Mouse (Mus musculus) T-cell, adult 2 months (primary cell): ENCODE measurements at regions not wholly inside any gene's neighbourhood (a gene's known extent, or its start where the extent isn't known, plus 50 kb on each side); places are given as distances from the start of the nearest gene placed in this dataset.

ENCODE experiments used
- DNase-seq: peaks from one replicate; pipeline ENCODE4 v3.0.0; 2022; ENCODE audit warnings: low spot score

DNA sequence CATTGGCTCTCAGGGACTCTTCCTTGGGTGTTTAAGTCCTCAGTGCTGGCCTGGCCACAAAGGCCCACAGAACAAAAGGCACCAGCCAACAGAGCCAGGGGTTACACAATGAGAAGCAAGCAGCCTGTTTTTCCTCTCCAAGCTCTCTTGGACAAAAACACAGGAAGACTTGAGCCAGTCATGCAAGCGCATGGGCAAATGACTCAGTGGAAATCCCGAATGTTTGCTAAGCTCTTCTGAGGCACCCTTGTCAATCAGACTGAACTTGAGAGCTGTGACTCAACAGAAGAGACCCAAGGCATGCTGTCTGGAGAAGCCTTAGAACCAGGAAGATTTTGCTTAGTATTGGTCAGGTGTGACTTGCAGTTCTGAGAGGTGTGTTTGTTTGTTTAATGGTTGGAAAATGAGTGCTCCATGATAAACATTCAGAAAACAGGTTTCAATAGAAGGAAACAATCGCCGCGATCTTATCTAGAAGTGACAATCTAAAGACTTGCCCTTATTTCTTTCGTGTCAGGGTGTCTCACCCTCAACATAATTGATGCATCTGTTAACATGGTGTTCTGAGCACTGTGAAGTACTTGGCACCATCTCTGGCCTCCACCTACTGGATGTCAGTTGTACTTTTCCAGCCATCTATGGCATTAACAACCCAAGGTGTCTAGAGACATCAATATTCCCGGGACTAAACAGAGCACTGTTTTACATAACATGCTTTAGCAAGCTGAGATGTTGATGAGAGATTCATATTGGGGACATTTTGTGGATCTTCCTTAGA is 124.0 kb upstream of the Tmc1 start:
- no peak for DNase-seq

DNA sequence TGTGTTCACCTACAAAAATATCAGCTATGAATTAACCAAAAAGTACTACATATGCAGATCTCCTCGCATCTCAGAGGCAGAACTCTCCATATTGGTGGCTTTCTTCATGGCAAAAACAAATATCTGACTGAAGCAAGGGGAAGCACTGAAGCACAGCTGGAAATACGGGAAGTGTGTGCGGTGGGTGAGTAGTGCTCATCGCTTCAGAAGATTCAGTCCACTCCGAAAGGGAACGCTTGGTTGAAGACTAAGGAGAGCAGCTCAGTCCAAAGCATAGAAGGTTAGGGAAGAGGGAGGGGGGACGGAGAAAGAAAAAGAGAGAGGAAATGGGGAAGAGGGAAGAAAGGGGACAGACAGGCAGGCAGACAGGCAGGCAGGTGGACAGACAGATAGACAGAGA is 114.4 kb upstream of the Tmc1 start:
- no peak for DNase-seq

DNA sequence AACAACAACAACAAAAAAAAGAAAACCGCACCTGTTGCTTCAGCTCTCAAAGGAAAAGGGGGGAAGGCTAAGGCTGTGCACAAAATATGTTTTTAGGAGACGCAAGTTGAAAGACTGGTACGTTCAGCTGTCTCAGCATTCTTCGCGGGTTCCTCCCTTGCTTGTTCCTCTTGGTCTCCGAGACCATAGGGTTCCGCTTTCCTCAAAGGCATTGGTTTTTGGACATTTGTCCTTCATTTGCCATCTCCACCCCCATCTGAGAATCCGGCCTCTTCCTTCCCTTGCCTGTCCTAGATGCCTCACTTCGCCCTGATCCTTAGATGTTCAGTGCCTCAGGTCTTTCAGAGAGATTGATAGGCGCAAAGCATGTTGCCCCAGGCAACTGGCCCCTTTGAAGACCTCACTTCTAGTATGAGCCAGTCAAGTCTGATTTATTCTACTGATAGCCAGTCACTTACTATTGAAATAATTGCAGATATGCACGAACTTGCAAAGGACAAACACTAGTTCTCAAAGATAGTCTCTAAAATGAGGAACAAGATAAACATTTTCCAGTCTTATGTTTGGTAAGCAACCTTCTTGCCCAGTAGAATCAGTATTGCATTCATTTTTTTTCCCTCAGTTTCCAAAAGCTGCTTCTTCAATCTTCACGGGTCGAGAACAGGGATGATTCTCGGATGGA is 112.6 kb upstream of the Tmc1 start:
- DNase-seq = no peak

DNA sequence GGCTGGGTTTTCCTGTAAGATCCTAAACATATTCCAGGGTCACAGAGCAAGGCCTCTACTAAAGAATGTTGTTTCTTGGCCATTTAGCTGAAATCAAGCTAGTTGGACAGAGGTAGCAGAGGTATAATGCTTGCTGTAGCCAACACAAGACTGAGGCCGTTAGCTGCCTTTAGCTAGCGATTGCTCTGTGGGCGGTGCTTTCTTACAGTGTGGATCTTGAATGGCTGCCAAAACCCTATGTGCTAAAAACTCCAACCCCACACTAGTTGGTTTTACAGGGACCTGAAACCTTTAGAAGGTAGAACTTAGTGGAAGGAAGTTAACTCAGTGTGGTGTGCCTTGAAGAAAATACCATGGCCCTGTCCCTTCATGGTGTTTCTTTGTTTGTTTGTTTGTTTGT is 110.9 kb upstream of the Tmc1 start:
- DNase-seq = no peak

DNA sequence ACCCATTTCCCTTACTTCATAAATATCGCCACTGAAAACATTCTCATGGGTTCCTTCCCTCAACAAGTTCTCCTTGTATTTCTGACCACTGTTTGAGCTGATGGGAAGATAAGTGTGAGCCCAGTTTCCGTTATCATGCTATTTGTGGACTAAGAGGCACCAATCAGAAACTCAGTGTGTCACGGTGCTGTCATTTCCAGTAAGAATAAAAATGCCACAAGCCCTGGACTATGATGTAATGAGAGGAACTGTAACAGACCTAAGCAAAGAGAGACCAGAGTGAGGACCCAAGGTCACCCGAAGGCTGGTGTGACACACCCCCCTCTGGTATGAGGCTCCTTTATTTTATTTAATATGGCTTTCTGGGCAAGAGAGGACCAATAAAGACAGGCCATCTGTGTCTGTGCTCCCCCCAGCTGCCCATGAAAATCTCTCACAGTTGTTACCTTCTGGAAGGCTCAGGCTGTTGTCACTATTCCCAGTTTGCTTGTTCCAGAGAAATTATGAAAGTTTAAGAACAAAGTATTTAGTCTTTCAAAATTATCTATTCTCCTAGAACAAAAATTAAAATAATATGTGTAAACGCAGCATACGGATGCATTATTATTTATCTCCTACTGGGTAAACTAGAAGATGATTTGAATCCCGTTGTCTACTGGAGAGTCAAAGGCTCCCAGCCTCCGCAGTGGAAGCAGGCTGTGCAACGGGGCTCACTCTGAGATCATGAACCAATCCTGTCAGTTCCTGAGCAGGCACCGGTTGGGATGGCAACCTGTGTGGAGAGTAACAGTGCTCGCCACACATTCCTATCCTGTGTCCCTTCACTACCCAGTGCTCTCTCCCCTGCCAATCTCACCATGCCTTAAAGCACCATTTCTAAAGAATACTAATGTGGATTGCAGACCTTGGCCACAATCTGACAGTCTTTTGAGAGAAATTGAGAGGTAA is 99.9 kb upstream of the Tmc1 start:
- DNase-seq = no peak

DNA sequence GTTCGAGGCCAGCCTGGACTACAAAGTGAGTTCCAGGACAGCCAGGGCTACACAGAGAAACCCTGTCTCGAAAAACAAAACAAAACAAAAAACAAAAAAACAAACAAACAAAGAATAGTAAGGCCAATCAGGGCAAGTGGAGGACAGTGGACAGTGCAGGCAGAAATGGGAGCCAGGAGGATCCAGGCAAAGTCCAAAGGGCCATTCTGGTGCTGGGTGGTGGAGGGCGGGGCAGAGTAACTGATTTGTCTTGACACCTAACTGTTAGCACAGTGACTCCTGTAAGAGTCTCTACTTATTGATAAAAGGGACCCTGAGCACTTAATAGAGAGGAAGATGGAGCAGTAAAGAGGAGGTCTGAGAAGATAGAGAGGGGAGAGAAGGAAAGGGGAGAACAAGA is 98.8 kb upstream of the Tmc1 start:
- DNase-seq = no peak

DNA sequence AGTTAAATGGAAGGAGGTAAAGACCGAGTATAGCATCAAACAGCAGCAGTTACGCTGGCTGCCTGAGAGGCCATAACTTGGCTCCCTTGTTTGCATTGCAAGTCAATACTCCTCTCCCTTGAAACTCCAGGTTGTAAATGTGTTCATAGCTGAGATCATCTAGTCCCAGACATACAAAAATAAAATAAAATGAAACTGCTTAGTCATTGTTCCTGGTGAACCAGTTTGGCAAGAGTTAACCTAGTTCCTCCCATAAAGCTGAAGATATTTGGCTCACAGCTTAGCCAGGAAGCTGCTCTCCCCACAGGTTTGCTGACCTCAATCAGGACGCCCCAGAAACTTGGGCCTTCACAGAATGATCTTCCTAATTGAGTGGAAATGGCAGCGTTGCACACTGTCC is 97.9 kb upstream of the Tmc1 start:
- no peak for DNase-seq

DNA sequence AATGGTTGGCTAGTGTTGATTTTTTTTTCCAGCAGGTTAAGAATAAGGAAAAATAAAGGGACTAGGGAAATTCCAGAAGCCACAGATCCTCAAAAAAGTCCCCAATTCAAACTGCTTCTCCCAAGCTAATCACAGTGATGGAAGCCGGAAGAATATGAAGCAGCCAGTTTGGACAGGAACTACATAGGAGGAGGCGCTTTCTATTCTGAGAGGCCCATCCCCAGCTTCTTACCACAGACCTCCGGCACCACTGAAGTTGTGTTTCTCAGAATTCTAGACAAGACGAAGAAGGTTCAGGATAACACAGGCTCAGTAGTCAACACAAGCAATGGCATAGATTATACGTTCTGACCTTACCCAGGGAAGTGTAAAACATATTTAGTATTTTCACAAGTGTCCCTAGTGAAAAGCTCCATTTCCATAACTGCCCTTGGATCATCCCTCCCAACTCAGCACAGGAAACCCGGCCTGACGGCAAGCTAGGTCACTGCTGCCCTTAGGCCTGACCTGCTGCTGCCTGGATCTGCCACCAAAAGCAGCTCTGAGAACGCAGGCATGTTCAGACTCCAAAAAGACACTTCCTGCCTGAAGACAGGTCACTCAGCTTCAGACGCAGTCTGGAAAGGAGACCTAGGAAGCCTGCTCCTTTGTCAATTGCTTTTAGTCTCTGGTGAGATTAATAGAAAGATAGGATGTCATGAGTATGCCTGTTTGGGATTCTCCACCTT is 97.2 kb upstream of the Tmc1 start:
- no peak for DNase-seq

DNA sequence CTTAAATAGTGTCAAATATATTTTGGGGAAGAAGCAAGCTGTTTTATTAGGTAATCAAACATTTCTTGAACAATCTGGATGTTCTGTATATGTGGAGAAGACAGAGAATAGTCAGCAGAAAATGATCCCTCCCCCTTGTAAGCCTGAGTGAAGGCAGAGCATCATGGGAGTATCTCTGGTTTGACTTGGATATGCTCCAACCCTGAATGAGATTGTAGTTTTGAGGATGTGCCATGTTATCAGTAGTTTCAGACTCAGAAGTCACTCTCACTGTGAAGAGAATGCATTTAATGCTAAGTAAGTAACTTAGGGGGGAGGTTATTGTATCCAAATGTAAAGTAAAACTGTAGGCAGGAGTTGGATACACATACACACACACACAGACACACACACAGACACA is 95.3 kb upstream of the Tmc1 start:
- no peak for DNase-seq

DNA sequence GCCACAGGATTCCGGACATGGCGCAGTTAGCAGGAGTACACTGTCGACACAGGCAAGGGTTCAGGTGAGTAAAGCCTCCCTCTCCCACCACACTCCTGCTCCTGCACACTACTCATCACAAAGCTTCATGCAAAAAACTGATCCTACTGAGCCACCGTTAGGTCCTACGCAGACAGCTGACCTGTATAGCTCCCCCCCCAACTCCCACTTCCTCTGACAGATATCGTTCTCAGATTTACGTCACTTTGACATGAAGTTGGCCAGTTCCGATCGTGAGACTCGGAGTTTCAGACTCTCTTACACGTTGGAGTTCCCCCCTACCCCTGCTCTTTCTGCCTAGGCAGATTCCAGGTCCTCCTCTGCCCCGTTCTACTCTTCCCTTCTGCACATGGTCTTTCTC is 91.6 kb upstream of the Tmc1 start:
- no peak for DNase-seq

DNA sequence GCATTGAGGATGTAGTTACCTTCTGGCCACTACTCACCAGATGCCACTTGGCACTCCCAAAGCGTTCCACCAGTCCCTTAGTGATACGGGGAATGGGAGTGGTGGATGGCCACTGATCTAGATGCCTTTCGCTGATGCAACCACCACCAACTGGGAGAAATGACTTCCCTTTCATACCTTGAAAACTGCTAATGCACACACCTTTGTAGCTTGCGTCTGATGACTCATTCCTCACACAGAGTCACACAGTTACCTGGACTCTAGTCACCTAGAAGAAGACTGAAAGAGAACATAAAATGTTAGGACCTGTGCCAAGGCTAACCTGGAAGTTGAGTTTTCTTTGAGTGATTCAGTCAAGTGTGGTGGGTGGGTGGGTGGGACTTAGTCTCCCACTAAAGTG is 90.0 kb upstream of the Tmc1 start:
- no peak for DNase-seq

DNA sequence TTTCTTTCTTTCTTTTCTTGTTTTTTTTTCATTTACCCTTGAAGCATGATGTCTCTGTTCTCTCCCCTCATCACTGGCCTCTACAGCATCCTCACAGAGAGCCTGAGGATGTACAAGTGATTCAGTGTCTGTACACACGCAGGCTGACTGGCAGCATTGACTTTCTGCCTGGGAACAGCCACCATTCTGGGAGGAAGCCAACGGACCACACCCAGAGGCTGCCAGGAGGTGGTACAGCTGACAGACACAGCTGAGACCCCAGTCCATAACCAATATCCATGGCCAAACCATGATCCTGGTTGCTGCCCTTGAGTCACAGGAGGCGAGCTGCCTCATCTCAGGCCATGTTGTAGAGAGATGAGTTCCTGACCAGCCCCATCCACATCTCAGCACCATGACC is 88.5 kb upstream of the Tmc1 start:
- no peak for DNase-seq

DNA sequence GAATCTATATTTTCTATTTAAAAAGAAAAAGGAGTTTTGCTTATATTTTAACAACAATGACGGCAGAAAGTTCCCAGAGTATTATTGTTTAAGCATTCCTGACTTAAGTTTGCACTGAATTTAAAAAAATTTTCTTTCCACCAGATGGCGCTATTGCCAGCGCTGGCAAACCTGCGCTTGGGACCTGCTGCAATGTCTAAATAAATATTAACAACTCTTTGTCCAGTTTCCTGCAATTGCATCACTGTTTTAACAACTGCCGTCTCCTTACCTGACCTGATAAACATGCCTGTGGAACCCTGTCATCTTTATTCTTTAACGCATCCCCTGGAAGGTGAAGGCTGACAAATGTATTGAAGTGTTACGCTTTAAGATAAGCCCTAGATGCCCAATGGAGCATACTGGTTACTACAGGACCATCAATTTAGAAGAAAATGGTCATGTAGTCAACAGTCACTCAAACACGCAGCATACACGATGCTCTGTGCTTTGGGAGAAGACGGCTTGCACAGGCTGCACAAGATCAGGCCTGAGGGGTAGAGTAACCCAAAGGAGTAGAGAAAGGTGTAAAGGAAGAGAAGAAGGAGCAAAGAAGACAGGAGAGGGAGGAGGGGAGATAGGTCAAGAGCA is 83.6 kb upstream of the Tmc1 start:
- no peak for DNase-seq

DNA sequence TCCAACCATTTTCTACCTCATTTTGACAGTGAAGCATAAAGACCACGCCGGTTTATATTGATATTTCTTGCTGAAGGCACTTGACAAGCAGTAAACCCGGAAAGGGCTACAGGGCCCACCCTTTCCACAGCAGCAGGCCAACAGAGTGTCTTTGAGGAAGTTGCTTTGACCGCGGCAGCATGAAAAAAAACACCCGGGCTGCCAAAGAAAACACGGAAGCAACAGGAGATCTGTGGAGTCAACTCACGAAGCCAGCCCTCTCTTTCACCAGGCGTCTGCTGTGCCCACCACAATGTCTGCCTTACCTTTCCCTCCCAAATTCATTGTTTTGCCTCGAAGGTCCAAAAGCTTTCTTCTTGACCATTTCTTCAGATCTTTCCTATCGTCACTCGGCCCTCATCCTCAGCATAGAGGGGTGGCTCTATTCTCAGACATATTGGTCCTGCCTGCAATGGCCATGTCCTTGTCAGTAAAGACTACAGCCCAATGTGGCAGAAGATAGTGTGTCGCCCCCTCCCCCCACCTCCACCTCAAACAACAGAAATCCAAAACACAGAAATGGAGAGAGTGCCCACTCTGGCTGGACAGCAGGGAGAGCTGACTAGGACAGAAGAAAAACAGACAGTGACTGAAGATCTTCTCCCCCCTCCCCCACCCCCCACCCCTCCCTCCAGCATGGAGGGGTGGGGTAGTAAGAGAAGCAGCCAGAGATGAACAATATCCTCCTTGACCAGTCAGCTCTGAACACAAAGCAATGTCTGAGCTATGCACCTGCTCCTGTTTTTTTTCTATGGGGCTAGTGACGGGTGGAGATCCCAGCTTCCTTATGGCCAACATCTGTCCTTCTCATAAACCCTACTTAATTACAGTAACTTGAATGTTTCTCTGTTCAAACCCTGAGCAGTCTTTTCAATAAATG is 82.8 kb upstream of the Tmc1 start:
- peak; percentile 64 for DNase-seq

DNA sequence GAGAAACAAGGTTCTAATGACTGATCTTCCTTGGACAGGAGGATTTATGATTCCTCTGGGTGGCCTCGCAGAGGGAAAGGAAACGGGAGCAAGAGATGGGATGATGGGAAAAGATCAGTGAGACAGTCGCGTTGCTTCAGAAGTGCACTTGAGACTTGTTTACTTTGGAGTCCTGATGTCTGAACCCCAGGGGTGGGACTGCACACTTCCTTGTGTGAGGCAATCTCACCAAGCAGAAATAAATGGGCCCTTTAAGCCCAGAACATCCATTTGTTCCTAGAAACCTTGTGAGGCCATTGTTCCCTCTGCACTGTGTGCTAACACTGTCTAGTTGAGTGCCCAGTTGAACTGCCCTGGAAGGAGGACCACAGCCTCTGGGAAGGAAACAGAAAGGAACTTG is 81.5 kb upstream of the Tmc1 start:
- no peak for DNase-seq

DNA sequence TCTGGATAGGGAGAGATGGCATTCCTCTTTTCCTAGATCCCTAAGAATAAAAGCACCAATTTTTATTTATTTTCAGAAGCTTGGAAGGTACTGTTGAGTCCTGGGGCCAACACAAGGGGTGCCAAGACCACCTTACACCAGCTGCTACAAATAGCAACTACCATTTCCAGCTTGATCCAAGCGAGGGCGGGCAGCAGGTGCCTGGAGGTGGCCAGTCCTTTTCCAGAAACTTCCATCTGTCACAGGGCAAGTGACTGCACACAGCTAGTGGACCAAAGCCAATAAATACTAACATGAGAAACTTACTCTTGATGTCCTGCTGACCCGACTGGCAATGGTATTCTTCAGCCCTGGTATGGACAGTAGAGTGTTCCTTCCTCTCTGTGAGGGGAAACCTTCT is 80.0 kb upstream of the Tmc1 start:
- DNase-seq = no peak

DNA sequence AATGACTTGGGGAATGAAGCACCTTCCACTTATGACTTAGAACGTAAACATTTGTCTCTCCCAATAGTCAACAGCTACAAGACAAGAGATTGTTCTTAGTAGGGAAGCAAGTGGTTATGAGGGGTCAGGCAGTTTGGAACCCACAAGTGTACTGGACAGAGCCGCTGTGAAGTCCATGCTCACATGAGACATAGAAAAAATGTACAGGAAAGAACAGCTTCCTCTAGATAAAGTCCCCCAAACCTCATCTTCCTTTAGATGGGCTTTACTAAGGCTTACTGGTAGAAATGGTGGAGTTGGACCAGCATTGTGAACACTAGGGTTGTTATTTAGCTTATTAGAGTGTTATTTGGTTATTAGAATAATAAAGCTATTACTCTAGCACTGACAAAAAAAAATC is 78.6 kb upstream of the Tmc1 start:
- DNase-seq = no peak

DNA sequence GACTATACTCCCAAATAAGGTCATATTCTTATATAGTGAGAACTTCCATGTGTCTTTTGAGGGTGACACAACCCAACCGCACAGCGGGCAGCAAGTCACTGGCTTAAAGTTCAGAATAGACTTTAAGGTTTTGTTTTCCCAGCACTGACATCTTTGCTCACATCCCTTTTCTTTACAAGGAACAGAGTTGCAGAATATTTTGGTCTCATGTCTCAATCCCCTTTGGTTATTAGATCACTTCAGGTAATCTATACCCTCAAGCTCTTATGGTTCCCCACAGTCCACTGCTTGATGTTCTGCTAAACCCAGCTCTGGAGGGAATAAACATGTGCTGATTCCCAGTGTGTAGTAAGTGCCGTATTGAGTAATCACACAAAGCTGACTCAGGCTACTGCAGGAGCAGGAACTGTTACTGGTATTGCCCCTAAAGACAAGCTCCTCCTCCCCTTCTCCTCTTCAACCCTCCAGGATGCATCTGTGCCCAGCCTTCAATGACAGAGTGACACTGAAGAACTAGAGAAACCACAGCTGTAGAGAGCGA is 77.8 kb upstream of the Tmc1 start:
- no peak for DNase-seq

DNA sequence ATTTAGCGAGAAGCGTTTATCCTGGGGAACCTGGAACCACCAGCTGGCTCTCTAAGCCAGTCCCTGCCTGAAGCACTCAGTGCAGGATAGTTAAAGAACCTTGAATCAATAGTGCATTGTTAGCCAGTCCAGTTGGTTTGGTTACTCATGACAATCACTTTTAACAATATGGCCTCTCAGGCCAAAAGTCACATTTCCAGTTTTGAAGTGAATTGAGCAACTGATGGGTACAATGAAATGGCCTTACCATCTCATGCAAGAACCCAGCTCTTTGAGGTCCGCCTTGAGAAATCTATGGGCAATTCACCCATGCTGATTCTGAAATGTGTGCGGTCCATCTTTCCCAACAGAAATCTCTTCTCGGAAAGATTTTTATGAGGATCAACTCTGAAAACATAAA is 77.0 kb upstream of the Tmc1 start:
- no peak for DNase-seq

DNA sequence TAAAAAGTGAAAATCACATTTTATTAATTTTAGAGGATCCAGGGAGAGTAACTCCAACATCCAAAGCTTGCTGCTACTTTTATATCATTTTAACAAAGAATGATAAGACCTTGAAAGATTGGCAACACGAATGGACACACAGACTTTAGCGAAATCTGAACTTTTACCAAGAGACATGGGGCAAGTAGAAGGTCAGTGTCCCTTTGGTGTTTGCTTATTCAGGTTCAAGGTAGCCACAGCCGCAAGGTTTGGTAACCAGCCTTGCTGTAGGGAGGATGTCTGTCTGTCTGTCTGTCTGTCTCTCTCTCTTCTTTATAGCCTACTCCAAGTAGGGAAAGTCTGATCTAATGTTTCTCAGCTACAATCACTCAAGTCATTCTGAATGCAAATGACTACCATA is 75.0 kb upstream of the Tmc1 start:
- no peak for DNase-seq
